Mouse (Mus musculus) limb, embryonic 11.5 days (tissue): ENCODE measurements around the gene Asphd2. TPM values are rescaled to one million over a fixed set of nuclear protein-coding genes. Genes with fewer than 3 reads are reported as not detected.
A peak's percentile ranks its signal among the peaks of the same experiment; 100 is the strongest.

Source experiments
- ATAC-seq: fragments of 200-750 bp; cut with Nextera tagmentation; 2 replicates; pipeline ENCODE4 v1.8.0; 2017; ENCODE audit warnings: low read depth; ENCODE audit not compliant: insufficient number of reproducible peaks, low FRiP score, low TSS enrichment
- DNase-seq: peaks from one replicate; pipeline ENCODE4 v3.0.0-alpha.2; 2015; ENCODE audit warnings: low spot score
- H3K27ac ChIP-seq: fragments of 300-500 bp; sonication (generic); replicated peaks from 2 replicates; pipeline ENCODE4 v1.5.1; 2014; ENCODE audit warnings: low read depth, mild to moderate bottlenecking, low read length
- H3K27me3 ChIP-seq: fragments of 300-500 bp; sonication (generic); 2 replicates; pipeline ENCODE4 v1.6.1; 2014; ENCODE audit warnings: mild to moderate bottlenecking, low read length, mixed read lengths; ENCODE audit not compliant: control insufficient read depth, insufficient read depth
- H3K36me3 ChIP-seq: fragments of 300-500 bp; sonication (generic); 2 replicates; pipeline ENCODE4 v1.6.1; 2014; ENCODE audit warnings: mild to moderate bottlenecking, low read length, moderate library complexity, mixed read lengths; ENCODE audit not compliant: control insufficient read depth, insufficient read depth
- H3K4me1 ChIP-seq: fragments of 300-500 bp; sonication (generic); 2 replicates; pipeline ENCODE4 v1.6.1; 2014; ENCODE audit warnings: low read length, mixed read lengths; ENCODE audit not compliant: control insufficient read depth, insufficient read depth
- H3K4me2 ChIP-seq: fragments of 300-500 bp; sonication (generic); 2 replicates; pipeline ENCODE4 v1.6.1; 2014; ENCODE audit warnings: low read depth, mild to moderate bottlenecking, moderate library complexity; ENCODE audit not compliant: severe bottlenecking
- H3K4me3 ChIP-seq: fragments of 300-500 bp; sonication (generic); 2 replicates; pipeline ENCODE4 v1.5.1; 2014; ENCODE audit warnings: low read depth, low read length
- H3K9ac ChIP-seq: fragments of 300-500 bp; sonication (generic); 2 replicates; pipeline ENCODE4 v1.6.1; 2014; ENCODE audit warnings: mild to moderate bottlenecking, low read length
- H3K9me3 ChIP-seq: fragments of 300-500 bp; sonication (generic); 2 replicates; pipeline ENCODE4 v1.6.1; 2016; ENCODE audit warnings: low read length; ENCODE audit not compliant: control insufficient read depth
- WGBS: fragments of 180-500 bp; shearing (Covaris S2); extraction: QIAGEN DNeasy Blood & Tissue Kit; methylation state at CpG from one replicate; pipeline ENCODE4 v1.1.7; 2014; 5-methylcytosine and 5-hydroxymethylcytosine counted together
- polyA plus RNA-seq: library from polyadenylated mRNA; unstranded; fragments of >200 nt; fragmentation: Nextera tagmentation; extraction: Ambion mirVana; gene quantifications from 2 replicates; pipeline ENCODE4 v1.2.1, GENCODE M21; 2014

Gene Asphd2
- polyA plus RNA-seq, 1 experiment from 2014 or later: 27.1 TPM

DNA sequence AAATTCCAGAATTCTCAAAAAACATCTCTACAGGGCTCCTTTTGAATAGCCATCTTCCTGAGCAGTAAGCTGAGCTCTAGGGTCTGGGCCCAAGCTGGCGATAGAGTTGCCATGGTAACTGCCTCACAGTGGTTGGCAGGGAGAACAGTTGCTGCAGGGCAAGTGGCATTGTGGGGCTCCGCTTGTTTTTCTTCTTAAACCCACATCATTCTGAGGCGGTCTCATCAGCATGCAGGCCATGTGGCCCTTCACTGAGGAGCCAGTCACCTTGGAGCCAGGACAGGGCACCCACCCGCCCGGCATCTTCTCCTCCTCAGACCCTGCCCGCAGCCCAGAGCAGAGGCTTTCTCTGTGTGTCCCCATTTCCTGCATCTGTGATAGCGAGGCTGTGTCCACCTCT is 22.7 kb downstream of the Asphd2 start:
- Histone ChIP-seq H3K9ac (no peak overlapping the region), H3K4me1 (no peaks in the 10 kb centered on the region), H3K27me3 (no peaks in the 10 kb centered on the region), H3K27ac (no peak overlapping the region), H3K9me3 (no peaks in the 10 kb centered on the region), H3K4me3 (no peak overlapping the region), H3K36me3 (peaks cover 24% of the 10 kb centered on the region), H3K4me2 (no peak overlapping the region)
- ATAC-seq (no peak), DNase-seq (no peak)
- WGBS: 80% methylated on average over 7 of the region's 7 CpGs

DNA sequence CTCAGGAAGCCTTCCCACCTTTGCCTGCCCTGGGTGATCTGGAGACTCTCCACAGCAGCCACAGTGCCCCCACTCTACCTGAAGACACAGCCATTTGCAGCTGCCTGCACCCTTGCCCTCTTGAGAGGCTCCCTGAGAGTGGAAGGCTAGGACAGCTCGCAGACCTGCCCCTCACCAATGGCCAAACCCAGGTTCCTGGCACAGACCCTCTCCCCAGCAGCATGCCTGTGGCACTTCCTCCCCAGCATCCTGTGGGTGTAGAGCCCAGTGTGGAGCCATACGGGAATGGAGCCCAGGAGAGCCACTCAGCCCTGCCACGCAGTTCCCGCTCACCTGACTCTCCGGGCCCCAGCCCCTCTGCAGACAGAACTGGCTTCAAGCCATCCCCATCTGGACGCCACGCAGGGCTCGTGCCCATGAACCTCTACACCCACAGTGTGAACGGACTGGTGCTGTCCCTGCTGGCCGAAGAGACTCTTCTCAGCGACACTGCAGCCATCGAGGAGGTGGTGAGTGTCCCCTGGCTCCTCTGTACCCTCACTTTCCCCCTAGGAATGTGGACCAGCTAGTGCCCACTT is 24.3 kb downstream of the Asphd2 start:
- DNase-seq (no peak), ATAC-seq (no peak)
- no peak overlapping the region for H3K4me3 ChIP-seq
- H3K4me2 ChIP-seq: no peak overlapping the region
- 93% methylated on average over 12 of the region's 12 CpGs for WGBS
- H3K9ac ChIP-seq: no peak overlapping the region
- no peak overlapping the region for H3K27ac ChIP-seq
- no peaks in the 10 kb centered on the region for H3K4me1 ChIP-seq
- no peaks in the 10 kb centered on the region for H3K27me3 ChIP-seq
- H3K36me3 ChIP-seq: peaks cover 23% of the 10 kb centered on the region
- H3K9me3 ChIP-seq: no peaks in the 10 kb centered on the region

DNA sequence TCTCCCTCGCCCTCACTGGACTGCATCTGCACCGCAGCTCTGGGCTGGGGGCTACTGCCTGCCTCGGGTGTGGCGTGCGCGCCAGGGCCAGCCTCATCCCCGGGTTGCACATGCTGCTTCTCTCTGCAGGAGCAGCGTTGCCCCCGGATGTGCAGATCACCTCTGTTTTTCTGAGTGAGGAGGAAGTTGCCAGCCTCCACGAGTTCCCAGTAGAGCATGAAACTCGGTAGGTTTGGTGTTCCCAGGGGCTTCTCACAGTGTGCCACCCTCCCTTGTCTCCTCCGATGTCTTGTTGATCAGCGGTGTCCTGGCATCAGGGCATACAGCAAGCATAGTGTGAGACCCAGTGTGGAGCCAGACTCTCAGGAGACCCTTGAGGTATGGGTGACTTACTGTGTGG is 25.3 kb downstream of the Asphd2 start:
- H3K4me1 ChIP-seq: peaks cover 3% of the 10 kb centered on the region; the same call in 1 of the 2 replicates
- WGBS: 95% methylated on average over 13 of the region's 13 CpGs

DNA sequence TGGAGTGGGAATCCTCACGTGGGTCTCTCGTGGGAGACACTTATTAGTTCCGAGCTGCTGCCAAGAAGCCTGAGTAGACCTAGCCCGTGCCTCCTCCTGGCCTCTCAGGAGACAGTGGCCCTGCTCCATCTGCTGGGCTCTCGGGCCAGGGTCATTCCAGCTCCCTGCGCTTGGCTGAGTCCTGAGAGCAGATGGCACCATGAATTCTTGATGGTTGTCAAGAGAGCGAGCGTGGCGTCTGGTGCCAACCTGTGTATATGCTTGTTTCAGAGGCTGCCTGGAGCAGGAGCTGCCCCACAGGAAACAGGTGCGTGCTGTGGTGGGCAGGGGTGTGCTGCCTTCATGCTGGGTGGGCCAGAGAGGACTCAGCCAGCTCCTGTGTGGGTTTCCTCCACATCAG is 26.0 kb downstream of the Asphd2 start:
- WGBS: 92% methylated on average over 10 of the region's 10 CpGs
- DNase-seq (no peak), ATAC-seq (no peak)
- H3K9ac ChIP-seq: no peak overlapping the region
- no peak overlapping the region for H3K27ac ChIP-seq
- no peaks in the 10 kb centered on the region for H3K9me3 ChIP-seq
- H3K36me3 ChIP-seq: peaks cover 24% of the 10 kb centered on the region
- H3K4me3 ChIP-seq: no peak overlapping the region
- peaks cover 3% of the 10 kb centered on the region; the same call in 1 of the 2 replicates for H3K4me1 ChIP-seq
- H3K4me2 ChIP-seq: no peak overlapping the region
- no peaks in the 10 kb centered on the region for H3K27me3 ChIP-seq

More for the DNA sequence above, 25.3 kb downstream of the Asphd2 start:
- H3K4me2 ChIP-seq: no peak overlapping the region
- H3K27ac ChIP-seq: no peak overlapping the region
- H3K36me3 ChIP-seq: peaks cover 27% of the 10 kb centered on the region
- H3K4me3 ChIP-seq: no peak overlapping the region
- ATAC-seq: no peak
- no peak for DNase-seq
- no peaks in the 10 kb centered on the region for H3K27me3 ChIP-seq
- H3K9ac ChIP-seq: no peak overlapping the region
- H3K9me3 ChIP-seq: no peaks in the 10 kb centered on the region

DNA sequence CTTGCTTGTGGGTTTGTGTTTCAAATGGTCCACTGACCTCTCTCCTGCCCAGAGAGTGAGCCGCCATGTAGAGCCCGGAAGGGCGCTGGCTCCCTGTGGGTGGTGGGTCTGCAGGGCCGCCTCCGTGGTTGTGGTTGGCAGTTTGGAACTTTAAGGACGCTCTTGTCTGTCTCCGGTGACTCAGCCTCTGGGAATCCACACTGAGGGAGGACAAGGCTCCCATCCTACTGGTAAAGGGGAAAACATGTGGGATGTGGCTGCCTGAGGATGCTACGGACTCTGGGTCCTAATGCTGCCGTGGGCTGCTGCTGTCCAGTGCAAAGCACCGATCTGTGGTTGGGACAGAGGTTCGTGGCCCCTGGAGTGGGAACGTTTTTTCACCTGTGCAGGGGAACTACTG is 26.7 kb downstream of the Asphd2 start:
- no peak overlapping the region for H3K4me2 ChIP-seq
- no peaks in the 10 kb centered on the region for H3K9me3 ChIP-seq
- ATAC-seq (no peak), DNase-seq (no peak)
- no peak overlapping the region for H3K27ac ChIP-seq
- H3K36me3 ChIP-seq: peaks cover 24% of the 10 kb centered on the region
- 92% methylated on average over 12 of the region's 12 CpGs for WGBS
- no peak overlapping the region for H3K9ac ChIP-seq
- peaks cover 3% of the 10 kb centered on the region; the same call in 1 of the 2 replicates for H3K4me1 ChIP-seq
- H3K27me3 ChIP-seq: no peaks in the 10 kb centered on the region
- H3K4me3 ChIP-seq: no peak overlapping the region

DNA sequence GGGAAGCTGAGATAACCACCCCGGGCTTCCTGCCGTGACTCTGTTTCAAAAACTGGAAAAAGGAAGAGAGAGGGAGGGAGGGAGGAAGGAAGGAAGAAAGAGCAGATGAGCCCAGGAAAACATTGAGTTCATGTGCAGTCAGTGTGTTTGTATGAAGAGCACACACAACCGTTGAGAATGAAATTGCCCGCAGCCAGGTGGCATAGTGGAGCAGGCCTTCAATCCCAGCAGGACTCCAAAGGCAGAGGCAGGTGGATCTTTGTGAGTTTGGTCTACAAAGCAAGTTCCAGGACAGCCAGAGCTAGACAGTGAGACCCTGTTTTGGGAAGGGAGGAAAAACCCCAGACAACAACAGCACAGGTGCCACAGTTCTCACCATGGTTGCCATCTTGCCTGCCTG is 27.3 kb downstream of the Asphd2 start:
- Histone ChIP-seq H3K36me3 (peaks cover 21% of the 10 kb centered on the region), H3K9ac (no peak overlapping the region), H3K27ac (no peak overlapping the region), H3K9me3 (no peaks in the 10 kb centered on the region), H3K4me3 (no peak overlapping the region), H3K4me1 (peaks cover 3% of the 10 kb centered on the region; the same call in 1 of the 2 replicates), H3K27me3 (no peaks in the 10 kb centered on the region), H3K4me2 (no peak overlapping the region)
- no peak for ATAC-seq
- DNase-seq: no peak
- 90% methylated on average over 4 of the region's 4 CpGs for WGBS

DNA sequence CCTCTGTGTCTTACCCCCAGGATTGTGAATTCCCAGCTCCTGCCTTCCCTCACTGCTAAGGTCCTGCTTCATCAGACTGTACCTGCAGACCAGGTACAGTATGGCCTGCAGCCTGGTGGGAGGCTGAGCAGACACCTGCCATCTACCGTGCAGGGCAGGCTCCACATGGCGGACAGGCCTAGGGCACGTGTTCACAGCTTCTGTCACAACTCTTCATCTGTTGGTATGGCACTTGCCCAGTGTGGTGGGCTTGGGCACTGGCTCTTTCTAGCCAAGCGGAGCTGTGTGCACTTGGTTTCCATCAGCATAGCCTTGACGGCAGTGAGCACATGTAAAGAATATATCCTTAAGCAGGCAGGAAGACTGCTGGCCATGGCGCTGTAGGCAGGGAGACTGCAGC is 27.8 kb downstream of the Asphd2 start:
- H3K4me1 ChIP-seq: peaks cover 3% of the 10 kb centered on the region; the same call in 1 of the 2 replicates
- H3K4me2 ChIP-seq: no peak overlapping the region
- no peaks in the 10 kb centered on the region for H3K9me3 ChIP-seq
- H3K27me3 ChIP-seq: no peaks in the 10 kb centered on the region
- H3K27ac ChIP-seq: no peak overlapping the region
- H3K9ac ChIP-seq: no peak overlapping the region
- H3K36me3 ChIP-seq: peaks cover 23% of the 10 kb centered on the region
- no peak for DNase-seq
- no peak overlapping the region for H3K4me3 ChIP-seq
- no peak for ATAC-seq
- 93% methylated on average over 6 of the region's 6 CpGs for WGBS

DNA sequence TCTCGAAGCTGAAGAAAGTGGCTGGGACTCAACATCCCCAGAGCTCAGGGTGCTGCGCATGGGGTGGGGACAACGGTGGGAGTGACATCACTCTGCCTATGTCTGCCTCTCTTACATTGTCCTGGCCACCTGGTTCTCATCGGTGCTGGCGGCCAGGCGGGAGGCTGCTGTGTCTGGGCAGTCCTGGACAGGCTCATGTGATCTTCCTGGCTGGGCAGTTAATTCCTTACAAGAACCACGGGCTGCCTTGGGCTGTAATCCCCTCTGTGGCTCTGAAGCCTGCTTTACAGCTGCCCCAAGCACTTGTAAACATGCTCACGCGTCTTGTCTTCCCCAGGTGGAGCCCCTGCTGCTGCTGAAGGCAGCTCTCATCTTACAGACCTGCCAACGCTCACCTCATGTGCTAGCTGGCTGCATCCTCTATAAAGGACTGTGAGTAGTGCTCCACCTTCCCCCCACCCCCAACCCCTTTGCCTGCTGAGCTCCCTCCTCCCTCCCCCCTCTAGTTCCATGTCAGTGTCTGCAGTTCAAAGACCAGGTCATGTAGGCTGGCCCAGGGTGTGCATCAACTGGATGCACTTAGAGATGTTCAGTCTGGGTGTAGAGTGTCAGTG is 30.4 kb downstream of the Asphd2 start:
- ATAC-seq: peak; percentile 67; the same call in 1 of the 2 replicates
- whole genome bisulfite sequencing: 32% methylated on average over 10 of the region's 10 CpGs
- Histone ChIP-seq H3K9ac (no peak overlapping the region), H3K4me2 (no peak overlapping the region), H3K27ac (peak overlapping the region; percentile 65), H3K9me3 (no peaks in the 10 kb centered on the region), H3K4me3 (no peak overlapping the region), H3K27me3 (no peaks in the 10 kb centered on the region), H3K36me3 (peaks cover 17% of the 10 kb centered on the region), H3K4me1 (peaks cover 3% of the 10 kb centered on the region; the same call in 1 of the 2 replicates)
- peak; percentile 31 for DNase-seq
